Mouse (Mus musculus) urinary bladder, adult 18-20 months (tissue): ENCODE measurements around the gene Sh3bgrl.

Source experiments
- DNase-seq, 2 experiments: peaks; one replicate each; pipeline ENCODE4 v3.0.0; 2022; ENCODE audit warnings: low spot score in 2 of 2, mixed read lengths in 2 of 2

Gene Sh3bgrl

GRCm38 (mm10) chrX:109238163-109238562 is 143.0 kb downstream of the Sh3bgrl start:
- no peak for DNase-seq
